Mouse (Mus musculus) C2C12 (cell line): Measurements from ENCODE around the gene Micall2. TPM values are rescaled to one million over a fixed set of nuclear protein-coding genes. Genes with fewer than 3 reads are reported as not detected.

Source experiments
- H3K27me3 ChIP-seq: one replicate; pipeline ENCODE4 v1.6.1; 2011; ENCODE audit not compliant: control insufficient read depth, insufficient read depth, insufficient read length
- H3K36me3 ChIP-seq: one replicate; pipeline ENCODE4 v1.6.1; 2011; ENCODE audit not compliant: control insufficient read depth, insufficient read depth
- H3K4me3 ChIP-seq: one replicate; pipeline ENCODE4 v1.5.1; 2011; ENCODE audit warnings: mild to moderate bottlenecking, control low read depth; ENCODE audit not compliant: poor library complexity, insufficient read depth, severe bottlenecking
- H3K79me2 ChIP-seq: one replicate; pipeline ENCODE4 v1.6.1; 2011; ENCODE audit not compliant: control insufficient read depth, insufficient read depth
- H3K79me3 ChIP-seq: one replicate; pipeline ENCODE4 v1.6.1; 2011; ENCODE audit warnings: low read depth, control low read depth
- H3ac ChIP-seq: one replicate; pipeline ENCODE3; 2011; ENCODE audit warnings: low read depth; ENCODE audit not compliant: control insufficient read depth, insufficient read length
- CEBPB ChIP-seq: IDR thresholded peaks from one replicate; pipeline ENCODE4 v1.6.1; 2011; ENCODE audit warnings: low read depth, mild to moderate bottlenecking, control low read depth, moderate library complexity
- CTCF ChIP-seq: IDR thresholded peaks from one replicate; pipeline ENCODE4 v1.5.1; 2011; ENCODE audit not compliant: control insufficient read depth, insufficient read depth, insufficient read length
- FOSL1 ChIP-seq: IDR thresholded peaks from one replicate; pipeline ENCODE4 v1.8.0; 2011; ENCODE audit warnings: mild to moderate bottlenecking, low read length; ENCODE audit not compliant: poor library complexity, insufficient read depth, severe bottlenecking
- MAX ChIP-seq: IDR thresholded peaks from one replicate; pipeline ENCODE4 v1.6.1; 2011; ENCODE audit warnings: mild to moderate bottlenecking, control low read depth
- MYOD1 ChIP-seq: IDR thresholded peaks from one replicate; pipeline ENCODE4 v1.6.1; 2011; ENCODE audit warnings: low read depth; ENCODE audit not compliant: control insufficient read depth, insufficient read length
- MYOG ChIP-seq: IDR thresholded peaks from one replicate; pipeline ENCODE4 v1.6.1; 2011; ENCODE audit not compliant: control insufficient read depth, insufficient read length; ENCODE audit errors: extremely low read depth
- USF1 ChIP-seq: IDR thresholded peaks from one replicate; pipeline ENCODE4 v1.6.1; 2011; ENCODE audit warnings: low read depth, mild to moderate bottlenecking, control low read depth, moderate library complexity
- long read RNA-seq, 2 experiments: library from polyadenylated mRNA; unstranded; transcript quantifications; one replicate each; pipeline ENCODE4 v2.0.0; 2019 to 2020
- polyA plus RNA-seq: library from polyadenylated mRNA; unstranded; fragments of >200 nt; fragmentation: generic; extraction: Trizol; gene quantifications from one replicate; pipeline ENCODE4 v1.2.1, GENCODE M21; 2012; ENCODE audit warnings: missing spikeins

Micall2 gene
- 9.5 TPM for polyA plus RNA-seq
- long read RNA-seq, experiment 1, partial matches to known transcripts = 1 of 3 reads
- long read RNA-seq, experiment 1, other reads (novel, unspliced or antisense) = 2 of 3 reads
- long read RNA-seq, experiment 2, partial matches to known transcripts = 2 of 3 reads
- long read RNA-seq, experiment 2, other reads (novel, unspliced or antisense) = 0 of 3 reads

DNA sequence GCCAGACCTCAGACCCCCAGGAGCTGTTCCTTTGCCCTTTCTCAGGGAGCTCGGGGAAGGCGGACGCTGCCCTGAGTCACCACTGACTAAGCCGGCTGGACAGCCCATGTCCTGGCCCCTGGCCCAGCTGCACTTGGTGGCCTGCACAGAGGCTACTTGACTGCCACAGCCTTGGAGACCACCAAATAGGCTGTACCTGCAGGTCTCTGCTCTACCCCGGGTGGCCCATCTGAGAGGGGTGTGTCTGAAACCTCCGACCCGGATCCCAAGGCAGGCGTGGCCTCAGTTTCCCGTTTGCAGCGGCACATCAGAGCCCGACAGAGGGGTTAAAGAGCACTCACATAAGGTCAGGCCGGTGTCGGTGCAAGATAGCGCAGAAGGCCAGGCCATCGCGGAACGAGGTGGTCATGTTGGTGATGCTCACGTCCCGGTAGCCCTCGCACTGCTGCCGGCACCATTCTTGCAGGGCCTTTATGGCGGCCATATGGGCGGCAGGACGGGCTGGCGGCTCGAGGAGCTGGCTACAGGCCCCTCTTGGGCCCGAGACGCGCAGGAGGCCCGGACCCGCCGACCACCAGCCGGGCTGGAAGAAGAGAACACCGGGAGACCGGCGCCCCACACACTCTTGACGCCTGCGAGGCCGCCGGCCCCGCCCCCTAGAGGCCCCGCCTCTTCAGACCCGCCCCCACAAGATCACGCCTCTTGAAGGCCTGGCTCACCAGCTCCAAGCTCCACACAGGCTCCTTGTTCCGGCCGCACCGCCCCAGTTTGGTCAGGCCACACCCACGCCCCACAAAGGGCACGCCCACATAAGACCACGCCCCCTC lies at the start of gene Micall2:
Gene Micall2 (minus strand): TSS at position 660 of the 827 bp plus-strand sequence.
- H3ac ChIP-seq = peak within 1 kb of the TSS; percentile 61
- peaks cover 3% of the 10 kb centered on the region for H3K36me3 ChIP-seq
- H3K4me3 ChIP-seq = peak within 1 kb of the TSS; percentile 43
- peaks cover 53% of the 10 kb centered on the region for H3K79me2 ChIP-seq
- H3K79me3 ChIP-seq = peaks cover 40% of the 10 kb centered on the region
- TF ChIP-seq FOSL1 (peak; percentile 65), CEBPB (no peak)
- H3K27me3 ChIP-seq = no peaks in the 10 kb centered on the region

- TF ChIP-seq CTCF = no peak
- TF ChIP-seq MYOD1 = no peak
- TF ChIP-seq CEBPB = no peak
- no peak for TF ChIP-seq USF1
- no peak for TF ChIP-seq FOSL1
- TF ChIP-seq MAX = no peak
- TF ChIP-seq MYOG = no peak
- Histone ChIP-seq H3K27me3 (peaks cover 3% of the 10 kb centered on the region), H3K36me3 (no peaks in the 10 kb centered on the region), H3K79me2 (no peaks in the 10 kb centered on the region), H3ac (no peak overlapping the region), H3K4me3 (no peak overlapping the region), H3K79me3 (no peaks in the 10 kb centered on the region)
Observed at GRCm38 (mm10) chr5:139781406-139781805, 45.3 kb upstream of the Micall2 start.

DNA sequence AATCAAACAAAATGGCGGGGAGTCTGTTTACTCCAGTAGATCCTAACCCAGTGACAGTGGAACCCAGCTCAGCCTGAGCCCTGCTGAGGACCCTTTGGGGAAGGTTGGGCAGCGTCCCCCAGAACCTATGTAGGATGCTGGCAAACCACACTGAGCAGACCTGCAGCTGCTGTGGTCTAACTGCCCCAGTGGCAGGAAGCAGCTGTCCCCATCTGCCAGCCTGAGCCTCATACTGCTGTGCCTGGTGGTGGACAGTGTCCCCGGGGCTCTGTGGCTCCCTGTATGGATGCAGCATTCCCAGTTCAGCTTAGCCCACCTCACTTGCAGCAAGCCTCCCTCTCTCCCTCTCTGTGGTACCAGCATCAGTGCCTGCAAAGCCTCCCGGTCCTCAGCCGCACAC lies 40.8 kb upstream of the Micall2 start:
- Histone ChIP-seq H3K4me3 (no peak overlapping the region), H3K36me3 (peaks cover 6% of the 10 kb centered on the region), H3K79me3 (peaks cover 11% of the 10 kb centered on the region), H3ac (no peak overlapping the region), H3K27me3 (no peaks in the 10 kb centered on the region), H3K79me2 (peaks cover 18% of the 10 kb centered on the region)
- TF ChIP-seq USF1 (no peak), CTCF (no peak), MYOD1 (no peak), MAX (no peak), MYOG (no peak), FOSL1 (no peak), CEBPB (no peak)

GRCm38 (mm10) chr5:139775216-139775926 lies 39.2 kb upstream of the Micall2 start, which contains the start of gene Ints1:
TSS of gene Ints1 (minus strand) at chr5:139775674.
- H3ac ChIP-seq = peak within 1 kb of the TSS; percentile 76
- H3K4me3 ChIP-seq = peak within 1 kb of the TSS; percentile 75
- no peak for TF ChIP-seq MYOG
- TF ChIP-seq CEBPB = no peak
- no peak for TF ChIP-seq MYOD1
- TF ChIP-seq USF1 = no peak
- TF ChIP-seq FOSL1 = no peak
- peak; percentile 44 for TF ChIP-seq MAX
- peak; percentile 92 for TF ChIP-seq CTCF
- H3K27me3 ChIP-seq = no peaks in the 10 kb centered on the region
- peaks cover 11% of the 10 kb centered on the region for H3K79me3 ChIP-seq
- H3K36me3 ChIP-seq = peaks cover 14% of the 10 kb centered on the region
- H3K79me2 ChIP-seq = peaks cover 18% of the 10 kb centered on the region

- Histone ChIP-seq H3K79me2 (no peaks in the 10 kb centered on the region), H3K36me3 (peaks cover 26% of the 10 kb centered on the region), H3K27me3 (no peaks in the 10 kb centered on the region), H3K79me3 (no peaks in the 10 kb centered on the region), H3ac (no peak overlapping the region), H3K4me3 (no peak overlapping the region)
- TF ChIP-seq CEBPB (no peak), MAX (no peak), USF1 (no peak), FOSL1 (no peak), CTCF (no peak), MYOD1 (no peak), MYOG (no peak)
Observed at GRCm38 (mm10) chr5:139768216-139768615, 32.1 kb upstream of the Micall2 start.
